Mouse (Mus musculus) cortical plate, adult 2 months (tissue): ENCODE measurements at regions not wholly inside any gene's neighbourhood (a gene's known extent, or its start where the extent isn't known, plus 50 kb on each side); places are given as distances from the start of the nearest gene placed in this dataset.

Experiments used
- CTCF ChIP-seq: fragments of 200-500 bp; IDR thresholded peaks from 2 replicates; pipeline ENCODE4 v1.5.1; 2011; ENCODE audit warnings: mild to moderate bottlenecking, control low read depth, low read length; ENCODE audit not compliant: insufficient read depth; ENCODE audit errors: extremely low read depth
- POLR2A ChIP-seq: fragments of 200-500 bp; IDR thresholded peaks from 2 replicates; pipeline ENCODE4 v1.6.1; 2011; ENCODE audit warnings: mild to moderate bottlenecking, low read length, control low read depth; ENCODE audit not compliant: insufficient read depth; ENCODE audit errors: extremely low read depth

DNA sequence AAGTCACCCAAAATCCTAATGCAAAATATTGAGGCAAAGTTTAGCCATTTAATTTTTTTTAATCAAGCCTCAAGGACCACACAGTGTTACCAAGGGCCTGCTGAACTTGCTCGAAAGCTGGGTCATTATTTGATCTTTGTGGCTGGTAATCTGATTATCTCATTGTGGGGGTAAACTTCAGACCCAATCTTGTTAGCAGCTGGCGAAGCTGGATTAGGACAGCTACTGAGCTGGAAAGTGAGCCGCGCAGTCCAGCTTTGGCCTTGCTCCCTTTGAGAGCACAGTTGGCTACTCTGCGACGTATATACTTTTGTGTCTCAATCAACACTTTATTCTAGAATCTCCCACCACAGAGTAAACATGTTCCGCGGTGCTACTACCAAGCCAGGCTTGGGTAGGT, 72.1 kb downstream of the Barhl2 start:
- TF ChIP-seq CTCF (no peak), POLR2A (no peak)
